Mouse (Mus musculus) lung, embryonic 15.5 days (tissue): ENCODE results near the gene Amn. TPM values are rescaled to one million over a fixed set of nuclear protein-coding genes. Genes with fewer than 3 reads are reported as not detected.

Experiments
- ATAC-seq: fragments of 200-750 bp; cut with Nextera tagmentation; 2 replicates; pipeline ENCODE4 v1.8.0; 2017; ENCODE audit warnings: moderate number of reproducible peaks, borderline replicate concordance; ENCODE audit not compliant: low FRiP score, low TSS enrichment; ENCODE audit errors: extremely low read depth
- H3K27ac ChIP-seq: fragments of 300-500 bp; sonication (generic); 2 replicates; pipeline ENCODE4 v1.5.1; 2015; ENCODE audit warnings: moderate library complexity, mild to moderate bottlenecking, inconsistent platforms
- H3K27me3 ChIP-seq: fragments of 300-500 bp; sonication (generic); 2 replicates; pipeline ENCODE4 v1.6.1; 2015; ENCODE audit warnings: inconsistent platforms
- H3K36me3 ChIP-seq: fragments of 300-500 bp; sonication (generic); 2 replicates; pipeline ENCODE4 v1.6.1; 2015; ENCODE audit warnings: inconsistent platforms
- H3K4me1 ChIP-seq: fragments of 300-500 bp; sonication (generic); 2 replicates; pipeline ENCODE4 v1.6.1; 2015; ENCODE audit warnings: inconsistent platforms
- H3K4me2 ChIP-seq: fragments of 300-500 bp; sonication (generic); 2 replicates; pipeline ENCODE4 v1.6.1; 2015; ENCODE audit warnings: inconsistent platforms, mild to moderate bottlenecking, moderate library complexity
- H3K4me3 ChIP-seq: fragments of 300-500 bp; sonication (generic); 2 replicates; pipeline ENCODE4 v1.5.1; 2015; ENCODE audit warnings: mild to moderate bottlenecking, inconsistent platforms
- H3K9ac ChIP-seq: fragments of 300-500 bp; sonication (generic); 2 replicates; pipeline ENCODE4 v1.6.1; 2015; ENCODE audit warnings: inconsistent platforms
- H3K9me3 ChIP-seq: fragments of 300-500 bp; sonication (generic); 2 replicates; pipeline ENCODE4 v1.6.1; 2016; ENCODE audit warnings: inconsistent platforms
- WGBS: fragments of 180-500 bp; shearing (Covaris S2); methylation state at CpG from one replicate; pipeline ENCODE4 v1.1.7; 2015; 5-methylcytosine and 5-hydroxymethylcytosine counted together
- polyA plus RNA-seq: library from polyadenylated mRNA; unstranded; fragments of >200 nt; fragmentation: Nextera tagmentation; extraction: Ambion mirVana; gene quantifications from 2 replicates; pipeline ENCODE4 v1.2.1, GENCODE M21; 2015

Gene Amn
- polyA plus RNA-seq, 1 experiment from 2014 or later: 0.36 TPM

- Histone ChIP-seq H3K9me3 (no peaks in the 10 kb centered on the region), H3K9ac (no peak overlapping the region), H3K4me2 (no peak overlapping the region), H3K36me3 (peaks cover 79% of the 10 kb centered on the region), H3K4me1 (peaks cover under 1% of the 10 kb centered on the region; the same call in 1 of the 2 replicates), H3K27ac (no peak overlapping the region), H3K27me3 (no peaks in the 10 kb centered on the region), H3K4me3 (no peak overlapping the region)
- ATAC-seq: no peak
- 89% methylated on average over 18 of the region's 18 CpGs for WGBS
Measured at GRCm38 (mm10) chr12:111325744-111326424, 55.0 kb downstream of the Amn start.

Other genes starting within 250 kb of the Amn start
- gene Rcor1, start 231.7 kb upstream of the Amn start, polyA plus RNA-seq: 10.9 and 11.4 TPM in 2 replicates
- 8.9 and 9.9 TPM in 2 replicates for gene Traf3, start 104.7 kb upstream of the Amn start, polyA plus RNA-seq
- gene 4930595D18Rik, start 86.6 kb upstream of the Amn start, polyA plus RNA-seq: not detected in 2 replicates
- 31.8 and 32.2 TPM in 2 replicates for gene Cdc42bpb, start 106.6 kb downstream of the Amn start, polyA plus RNA-seq
- 0.50 and 0.93 TPM in 2 replicates for gene Lbhd2, start 135.7 kb downstream of the Amn start, polyA plus RNA-seq
- 11.7 and 13.5 TPM in 2 replicates for gene Exoc3l4, start 145.9 kb downstream of the Amn start, polyA plus RNA-seq
- gene Tnfaip2, start 171.4 kb downstream of the Amn start, polyA plus RNA-seq: 4.3 and 4.5 TPM in 2 replicates
- 7.0 and 7.1 TPM in 2 replicates for gene Gm266, start 214.7 kb downstream of the Amn start, polyA plus RNA-seq